Mouse (Mus musculus) heart, postnatal 14 days (tissue): Measurements from ENCODE around the gene Vstm2a. TPM values are rescaled to one million over a fixed set of nuclear protein-coding genes. Genes with fewer than 3 reads are reported as not detected.

Experiments
- DNase-seq, 2 experiments: peaks; one replicate each; pipeline ENCODE4 v3.0.0; 2021 to 2022
- intact Hi-C: fragments of 180-260 bp; cut with DNase I; formaldehyde crosslinking; loops from one replicate; pipeline ENCODE4 v1.15.1; 2025
- long read RNA-seq, 2 experiments: library from polyadenylated mRNA; stranded (forward); transcript quantifications; one replicate each; pipeline ENCODE4 v2.0.0; 2021
- total RNA-seq, 2 experiments: library from RNA; stranded (reverse); gene quantifications; 2 replicates each; pipeline ENCODE4 v1.2.3; 2021

Vstm2a gene
- total RNA-seq: under 1 TPM in 1 of 2 experiments, not detected in 1; 0.37 TPM
- long read RNA-seq, experiment 1: 0 reads
- long read RNA-seq, experiment 2: 0 reads

DNA sequence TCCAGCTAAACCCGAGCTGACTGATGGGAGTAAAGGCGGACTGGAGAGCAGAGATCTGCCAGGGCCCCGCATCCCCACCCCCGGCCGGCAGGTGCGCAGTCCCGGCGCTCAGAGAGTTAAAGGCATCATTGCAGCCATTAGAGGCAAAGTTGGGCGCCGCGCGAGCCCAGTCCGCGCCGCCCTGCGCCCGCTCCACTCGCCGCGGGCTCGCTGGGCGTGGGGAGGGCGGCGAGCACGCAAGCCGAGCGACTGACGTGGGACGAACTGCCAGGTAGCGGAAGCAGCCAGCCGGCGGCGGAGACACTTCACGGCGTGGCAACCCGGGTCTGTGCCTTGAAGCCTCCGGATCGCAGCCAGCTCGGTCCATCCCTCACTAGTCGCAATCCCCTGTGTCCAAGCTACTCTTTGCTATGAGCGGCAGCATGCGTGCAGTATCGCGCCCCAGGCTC lies at the start of gene Vstm2a:
Vstm2a (plus strand) TSS at position 252 of the 449 bp plus-strand sequence.
- peak; percentile 5 to 11 for DNase-seq
- intact Hi-C loops: no loop called here

DNA sequence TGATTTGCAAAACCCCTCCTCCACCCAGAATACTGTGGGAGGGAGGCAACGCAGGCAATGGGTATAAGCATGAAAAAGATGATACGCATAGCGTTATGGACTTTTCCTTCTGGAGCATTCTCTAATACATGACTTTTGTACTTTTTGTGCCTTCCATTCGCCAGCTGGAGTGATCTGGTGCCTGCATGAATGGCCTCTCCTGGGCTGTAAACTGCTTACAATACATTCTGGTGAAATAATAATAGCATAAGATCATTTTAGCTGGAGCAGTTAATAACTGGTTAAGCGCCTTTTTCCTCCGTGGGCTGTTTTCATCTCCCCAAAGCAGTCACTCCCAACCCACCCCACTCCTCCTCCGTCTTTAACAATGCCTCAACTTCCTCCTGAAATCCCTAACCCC lies 513 bp upstream of the Vstm2a start:
- no peak for DNase-seq
- intact Hi-C loops: no loop called here

DNA sequence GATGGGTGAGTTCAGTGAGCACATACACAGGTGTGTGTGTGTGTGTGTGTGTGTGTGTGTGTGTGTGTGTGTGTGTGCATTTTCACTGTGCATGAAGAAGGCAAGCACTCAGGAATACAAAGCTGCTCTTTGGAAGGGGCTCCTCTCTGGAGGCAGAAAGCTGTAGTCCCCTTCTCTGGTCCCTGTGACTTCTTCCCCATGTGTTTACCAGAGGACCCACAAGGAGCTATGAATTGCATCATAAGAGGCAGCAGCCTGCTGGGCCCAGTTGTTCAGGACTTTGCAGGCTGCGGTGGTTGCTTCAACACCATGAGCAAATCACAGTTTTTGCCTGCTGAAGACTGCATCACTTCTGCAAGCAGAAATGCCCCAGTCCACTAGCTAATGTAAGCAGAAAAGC lies 776 bp downstream of the Vstm2a start:
- intact Hi-C loops: no loop called here

DNA sequence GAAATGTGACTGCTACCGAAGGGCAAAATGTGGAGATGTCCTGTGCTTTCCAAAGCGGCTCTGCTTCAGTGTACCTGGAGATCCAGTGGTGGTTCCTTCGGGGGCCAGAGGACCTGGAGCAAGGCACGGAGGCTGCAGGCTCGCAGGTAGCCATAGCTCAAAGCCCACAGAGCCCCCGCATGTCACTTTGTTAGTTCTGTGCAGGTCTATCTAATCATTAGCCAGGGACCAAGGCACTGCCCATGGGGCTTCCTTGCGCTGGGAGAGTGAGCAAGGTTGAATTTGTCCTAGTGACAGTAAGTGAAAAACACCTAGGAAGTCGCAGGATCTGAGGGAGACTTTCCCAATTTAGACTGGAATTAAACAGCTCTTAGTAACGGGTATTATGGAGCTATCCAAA lies 2.4 kb downstream of the Vstm2a start:
- no peak for DNase-seq
- intact Hi-C loops: loop anchor here (10.0 kb wide), 1 partner anchor 155 kb away; no protein-coding TSS in a partner anchor

More for the DNA sequence above, 776 bp downstream of the Vstm2a start:
- no peak for DNase-seq

GRCm38 (mm10) chr11:16260764-16261578 lies 3.4 kb downstream of the Vstm2a start:
- intact Hi-C loops: loop anchor here (10.0 kb wide), 1 partner anchor 154 kb away; no protein-coding TSS in a partner anchor
- DNase-seq: peak; percentile 42 to 55

GRCm38 (mm10) chr11:16268396-16268795 lies 10.9 kb downstream of the Vstm2a start:
- intact Hi-C loops: loop anchor here (10.0 kb wide), 1 partner anchor 146 kb away; no protein-coding TSS in a partner anchor
- DNase-seq: no peak

- DNase-seq: no peak
- intact Hi-C loops: no loop called here
Observed at GRCm38 (mm10) chr11:16290381-16290780, 32.9 kb downstream of the Vstm2a start.

DNA sequence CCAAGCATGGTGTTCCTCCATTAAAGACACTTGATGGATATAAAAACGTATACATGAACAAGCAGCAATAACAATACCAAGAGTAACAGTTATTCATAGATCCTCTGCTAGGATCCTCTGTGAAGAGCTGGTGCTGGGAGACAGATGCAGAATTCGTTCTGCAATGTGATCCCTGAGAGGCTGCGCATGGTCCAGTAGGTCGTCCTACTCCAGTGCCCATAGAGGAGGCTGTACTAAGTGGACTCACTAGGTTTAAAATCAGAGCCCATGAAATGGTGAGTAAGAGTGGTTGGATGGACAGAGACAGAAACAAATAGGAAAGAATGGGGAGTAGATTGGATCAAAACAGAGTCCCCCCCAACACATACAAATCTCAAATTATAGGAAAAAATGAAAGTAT lies 35.4 kb downstream of the Vstm2a start:
- intact Hi-C loops: no loop called here
- DNase-seq: no peak

DNA sequence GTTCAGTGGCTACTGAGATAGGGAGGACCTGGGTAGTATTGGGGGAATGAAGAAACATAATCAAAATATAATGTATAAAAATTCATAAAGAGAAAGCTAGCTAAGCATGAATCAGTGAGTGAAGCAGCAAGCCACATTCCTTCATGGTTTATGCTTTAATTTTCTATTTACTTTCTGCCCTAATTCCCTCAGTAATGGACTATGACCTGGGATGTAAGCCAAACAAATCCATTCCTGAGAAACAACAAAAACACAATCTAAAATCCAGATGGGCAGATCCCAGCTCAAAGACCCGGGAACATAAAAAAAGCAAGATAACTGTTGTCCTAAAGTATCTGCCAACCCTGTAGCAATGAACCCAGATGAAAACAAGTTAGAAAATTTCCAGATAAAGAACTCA lies 39.0 kb downstream of the Vstm2a start:
- no peak for DNase-seq
- intact Hi-C loops: no loop called here

DNA sequence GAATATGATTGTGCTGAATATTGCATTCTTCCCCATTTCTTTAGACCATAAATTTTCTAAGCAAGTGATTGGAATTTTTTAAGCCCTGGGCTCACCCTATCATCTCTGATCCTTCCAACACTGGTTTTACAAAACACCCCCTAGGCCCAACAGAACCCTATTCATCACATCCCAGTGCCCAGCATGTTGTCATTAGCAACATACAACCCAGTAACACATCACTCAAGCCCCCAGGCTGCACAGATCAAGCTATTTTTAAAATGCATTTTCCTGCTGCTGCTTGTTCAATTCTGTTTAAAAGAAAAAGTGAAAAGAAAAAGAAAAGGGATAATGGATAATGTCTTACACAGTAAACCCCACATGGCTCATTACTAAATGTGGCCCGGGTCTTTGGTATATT lies 42.0 kb downstream of the Vstm2a start:
- intact Hi-C loops: no loop called here
- DNase-seq: no peak

- no peak for DNase-seq
Observed at GRCm38 (mm10) chr11:16299960-16300359, 42.4 kb downstream of the Vstm2a start.

DNA sequence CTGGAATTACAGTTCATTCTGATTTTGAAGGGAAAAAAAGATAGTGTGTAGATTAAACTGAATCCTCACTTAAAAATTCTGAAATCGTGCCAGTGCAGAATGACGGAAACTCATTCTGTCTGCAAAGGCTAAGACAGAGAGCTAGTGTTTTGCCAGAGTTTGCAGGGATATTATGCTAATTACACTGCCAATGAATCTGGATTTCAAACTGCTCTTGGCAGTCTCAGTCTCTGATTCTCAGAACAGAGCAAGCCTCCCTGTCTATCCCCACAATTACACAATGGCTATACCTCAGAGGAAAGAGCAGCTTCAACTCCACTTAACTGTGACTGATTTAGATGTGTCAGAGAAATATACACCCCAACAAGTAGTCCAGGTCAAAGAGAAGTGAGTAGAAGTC lies 43.2 kb downstream of the Vstm2a start:
- DNase-seq: no peak
- intact Hi-C loops: no loop called here

More at GRCm38 (mm10) chr11:16299960-16300359, 42.4 kb downstream of the Vstm2a start:
- intact Hi-C loops: no loop called here

DNA sequence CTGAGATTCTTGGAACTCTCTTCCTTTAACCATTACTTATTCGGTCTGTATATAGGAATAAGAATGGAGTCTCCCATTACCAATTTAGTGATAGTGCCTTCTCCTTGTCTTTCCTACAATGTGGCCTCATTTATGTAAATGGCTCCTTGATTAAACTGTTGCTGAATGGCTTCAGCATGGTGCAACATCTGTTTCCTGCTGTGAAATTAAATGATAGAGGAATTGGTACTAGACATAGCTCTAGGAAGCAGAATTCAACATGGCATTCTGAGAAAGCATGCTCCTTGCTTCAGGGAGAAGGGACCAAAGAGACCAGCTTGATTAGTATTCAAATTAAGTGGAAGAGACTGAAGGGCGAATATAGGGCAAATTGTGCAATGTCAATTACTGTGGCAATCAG lies 57.6 kb downstream of the Vstm2a start:
- intact Hi-C loops: no loop called here
- DNase-seq: no peak

DNA sequence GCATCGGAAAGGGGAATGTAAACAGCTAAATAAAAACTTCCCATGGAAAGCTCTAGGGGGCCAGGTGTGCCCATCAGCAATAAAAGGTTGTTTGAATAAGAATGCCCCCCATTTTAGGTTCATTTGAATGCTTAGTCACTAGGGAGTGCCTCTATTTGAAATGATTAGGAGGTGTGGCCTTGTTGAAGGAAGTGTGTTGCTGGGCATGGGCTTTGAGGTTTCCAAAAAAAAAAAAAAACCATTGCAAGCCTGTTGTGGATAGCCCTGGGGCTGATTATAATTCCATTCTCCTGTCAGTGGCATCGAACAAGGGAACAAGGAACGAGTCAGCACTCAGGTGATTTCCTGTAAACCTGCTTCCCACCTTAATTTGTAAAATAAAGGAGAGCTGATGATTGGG lies 87.7 kb downstream of the Vstm2a start:
- intact Hi-C loops: no loop called here
- DNase-seq: no peak

GRCm38 (mm10) chr11:16345676-16346075 lies 88.2 kb downstream of the Vstm2a start:
- intact Hi-C loops: no loop called here
- no peak for DNase-seq

GRCm38 (mm10) chr11:16351915-16352314 lies 94.4 kb downstream of the Vstm2a start:
- DNase-seq: no peak
- intact Hi-C loops: no loop called here

DNA sequence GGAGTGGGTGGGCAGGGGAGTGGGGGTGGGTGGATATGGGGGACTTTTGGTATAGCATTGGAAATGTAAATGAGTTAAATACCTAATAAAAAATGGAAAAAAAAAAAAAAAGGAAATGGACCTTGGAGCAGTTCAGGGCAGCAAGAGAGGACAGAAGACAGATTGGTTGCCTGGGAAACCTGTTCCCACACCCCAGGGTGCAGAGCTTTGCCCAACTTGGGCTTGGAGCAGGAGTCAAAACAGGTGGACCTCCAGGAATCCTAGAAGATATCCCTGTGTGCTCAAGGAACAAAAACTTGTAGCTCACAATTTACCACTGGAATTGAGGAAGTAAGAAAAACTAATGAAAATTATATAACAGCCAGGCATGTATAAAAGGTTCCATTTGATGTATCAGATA lies 96.8 kb downstream of the Vstm2a start:
- no peak for DNase-seq
- intact Hi-C loops: no loop called here

DNA sequence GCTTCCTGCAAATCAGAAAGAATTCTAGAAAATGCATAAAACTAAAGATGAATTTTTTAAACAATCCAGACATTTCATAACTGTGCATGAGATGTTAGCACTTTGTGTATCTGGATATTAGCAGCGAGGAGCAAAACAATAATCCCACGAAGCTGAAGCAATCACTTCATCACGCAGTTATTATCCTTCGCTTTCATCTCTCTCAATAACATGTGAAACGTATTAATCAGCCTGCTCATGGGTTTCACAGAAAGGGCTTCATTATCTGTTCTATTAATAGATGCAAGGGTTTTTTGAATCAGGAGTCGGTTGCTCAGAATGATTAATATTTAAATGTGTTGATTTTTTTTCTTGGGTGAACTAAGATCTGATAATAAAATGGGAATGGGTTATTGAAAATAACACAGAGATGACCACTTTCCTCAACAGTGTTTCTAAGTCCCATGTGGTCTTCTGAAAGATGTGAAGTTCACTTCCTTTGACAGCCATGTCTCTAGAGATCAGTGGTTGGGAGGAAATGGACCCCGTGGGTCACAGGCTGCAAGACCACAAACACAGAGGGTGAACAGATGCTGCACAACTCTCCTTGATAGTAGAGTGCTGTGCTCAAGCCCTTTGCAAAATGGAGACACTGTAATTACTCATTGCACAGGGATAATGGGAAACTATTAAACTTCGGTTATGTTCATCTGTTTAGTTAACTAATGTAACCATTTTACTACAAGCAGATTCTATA lies 109.5 kb downstream of the Vstm2a start:
- intact Hi-C loops: no loop called here
- DNase-seq: no peak

GRCm38 (mm10) chr11:16403627-16404026 lies 146.1 kb downstream of the Vstm2a start:
- peak in 1 of 2 experiments; percentile 1 for DNase-seq
- intact Hi-C loops: no loop called here

GRCm38 (mm10) chr11:16411736-16412135 lies 154.2 kb downstream of the Vstm2a start:
- no peak for DNase-seq
- intact Hi-C loops: loop anchor here (10.0 kb wide), 1 partner anchor 147 kb away; no protein-coding TSS in a partner anchor

- intact Hi-C loops: loop anchor here (10.0 kb wide), 1 partner anchor 148 kb away; no protein-coding TSS in a partner anchor
- peak in 1 of 2 experiments; percentile 43 for DNase-seq
Observed at GRCm38 (mm10) chr11:16412609-16413008, 155.1 kb downstream of the Vstm2a start.
